Mouse (Mus musculus): ENCODE measurements around the gene Med12l.

GRCm38 (mm10) chr3:59153424-59153823, 147.8 kb downstream of the Med12l start, which contains the start of gene P2ry14:
- no peak for TF ChIP-seq ZC3H11A (IDR thresholded peaks at IDR 0.05; ENCODE audit: borderline replicate concordance, low read depth, low read length)
- TF ChIP-seq HCFC1 (IDR thresholded peaks at IDR 0.05; ENCODE audit: borderline replicate concordance, insufficient read depth, low read length) = no peak
- TF ChIP-seq MAFK (IDR thresholded peaks at IDR 0.05; ENCODE audit: insufficient read depth, low read depth, low read length) = no peak

All from ES-E14 (cell line).